Mouse (Mus musculus): ENCODE measurements around the gene Ano2. TPM values are rescaled to one million over a fixed set of nuclear protein-coding genes. Genes with fewer than 3 reads are reported as not detected.

Gene Ano2
- polyA plus RNA-seq, 1 experiment = not detected

DNA sequence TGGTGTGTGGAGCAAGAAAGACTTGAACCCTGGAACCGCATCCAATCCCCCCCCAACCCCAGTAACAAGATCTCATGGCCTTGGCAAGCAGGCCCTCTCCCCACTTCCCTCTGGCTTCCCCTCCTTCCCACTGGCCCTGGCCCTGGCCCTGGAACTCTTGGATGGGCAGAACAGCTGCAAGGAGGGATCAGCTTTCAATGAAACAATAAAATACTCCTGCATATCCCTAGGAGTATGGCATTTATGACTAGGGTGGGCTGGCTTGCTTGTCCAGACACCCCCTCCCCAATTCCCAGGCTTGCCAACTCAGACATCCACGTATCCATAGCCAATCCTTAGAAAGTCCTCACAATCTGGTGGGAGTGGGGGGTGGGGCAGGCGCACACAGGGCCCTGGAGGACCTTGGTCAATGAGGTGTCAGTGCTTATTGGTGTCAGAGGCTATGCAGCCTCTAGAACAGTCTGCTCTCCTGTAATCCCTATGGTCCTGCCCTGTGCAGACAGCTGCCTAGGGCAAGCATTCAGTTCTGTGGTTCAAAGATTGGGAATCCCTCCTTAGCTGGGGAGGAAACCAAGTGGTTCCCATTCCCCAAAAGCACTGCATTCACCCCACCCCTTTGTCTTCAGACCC lies 396.2 kb downstream of the Ano2 start:
- no peak overlapping the region for H3K4me2 ChIP-seq (ENCODE audit: low read depth)
- no peak for TF ChIP-seq MYOG (IDR thresholded peaks at IDR 0.05; ENCODE audit: control insufficient read depth in 1 of 3, insufficient read depth in 1 of 3, insufficient read length in 2 of 3, low read depth in 2 of 3)
- TF ChIP-seq REST (IDR thresholded peaks at IDR 0.05; ENCODE audit: insufficient read depth, insufficient read length) = no peak
- no peak for TF ChIP-seq MAX (IDR thresholded peaks at IDR 0.05; ENCODE audit: low read depth)
- TF ChIP-seq SRF (IDR thresholded peaks at IDR 0.05; ENCODE audit: control insufficient read depth, insufficient read length, low read depth) = no peak
- TF ChIP-seq CEBPB (IDR thresholded peaks at IDR 0.05; ENCODE audit: insufficient read depth, poor library complexity, severe bottlenecking) = no peak
- TF ChIP-seq TCF12 (IDR thresholded peaks at IDR 0.05; ENCODE audit: insufficient read depth, poor library complexity, severe bottlenecking) = no peak
- TF ChIP-seq USF1 (IDR thresholded peaks at IDR 0.05; ENCODE audit: low read depth) = no peak
- TF ChIP-seq TCF3 (IDR thresholded peaks at IDR 0.05; ENCODE audit: insufficient read length, low read depth) = no peak
- TF ChIP-seq POLR2A (IDR thresholded peaks at IDR 0.05; ENCODE audit: insufficient read length, low read depth) = no peak
- no peak for TF ChIP-seq POLR2AphosphoS2 (IDR thresholded peaks at IDR 0.05; ENCODE audit: insufficient read length, low read depth)
- TF ChIP-seq E2F4 (IDR thresholded peaks at IDR 0.05; ENCODE audit: insufficient read depth) = no peak
- no peak for TF ChIP-seq MYOD1 (IDR thresholded peaks at IDR 0.05; ENCODE audit: control insufficient read depth in 1 of 3, insufficient read length in 2 of 3, low read depth in 2 of 3)
- no peaks in the 10 kb centered on the region for H3K79me2 ChIP-seq (ENCODE audit: control insufficient read depth, insufficient read depth)
- H3K27me3 ChIP-seq (ENCODE audit: control insufficient read depth, insufficient read depth, insufficient read length) = no peaks in the 10 kb centered on the region
- H3ac ChIP-seq (ENCODE audit: control insufficient read depth, insufficient read length) = no peak overlapping the region
- H3K4me3 ChIP-seq = no peak overlapping the region
- no peaks in the 10 kb centered on the region for H3K36me3 ChIP-seq (ENCODE audit: control insufficient read depth, insufficient read depth)

DNA sequence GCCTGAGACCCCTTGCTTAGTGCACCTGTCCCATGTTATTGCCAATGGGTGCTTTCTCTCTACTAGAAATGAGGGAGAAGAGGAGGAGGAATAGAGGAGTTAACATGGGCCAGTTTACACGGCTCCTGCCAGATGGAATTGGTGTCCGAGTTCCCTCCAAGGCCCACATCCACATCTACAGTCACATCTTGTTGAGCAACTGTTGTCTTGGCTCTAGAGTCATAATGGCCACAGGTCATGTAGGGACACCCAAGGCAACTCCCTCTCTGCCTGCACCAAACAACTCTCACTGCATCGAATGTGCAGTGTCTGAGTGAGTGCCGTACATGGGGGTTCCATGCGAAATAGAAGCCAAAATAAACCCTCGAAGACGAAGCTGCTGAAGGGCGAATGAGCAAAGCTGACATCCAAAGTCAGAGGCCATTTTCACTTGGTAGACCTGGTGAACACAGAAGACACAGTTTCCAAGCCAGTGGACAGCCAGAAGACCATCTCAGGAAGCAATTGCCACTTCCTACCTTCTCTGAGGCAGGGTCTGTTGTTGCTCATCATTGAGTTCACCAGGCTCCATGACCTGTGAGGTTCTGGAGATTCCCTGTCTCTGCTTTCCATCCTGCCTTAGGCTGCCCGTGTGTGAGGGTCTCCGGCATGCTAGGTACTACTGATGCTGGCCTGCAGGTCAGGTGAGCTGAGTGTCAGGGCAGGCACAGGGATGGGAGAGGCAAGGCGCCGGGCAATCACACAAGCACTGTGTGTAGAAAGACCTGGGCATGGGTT lies 398.5 kb downstream of the Ano2 start:
- H3K79me2 ChIP-seq (ENCODE audit: control insufficient read depth, insufficient read depth) = no peaks in the 10 kb centered on the region
- no peaks in the 10 kb centered on the region for H3K36me3 ChIP-seq (ENCODE audit: control insufficient read depth, insufficient read depth)
- no peaks in the 10 kb centered on the region for H3K27me3 ChIP-seq (ENCODE audit: control insufficient read depth, insufficient read depth, insufficient read length)
- H3K4me2 ChIP-seq (ENCODE audit: low read depth) = no peak overlapping the region
- no peak overlapping the region for H3ac ChIP-seq (ENCODE audit: control insufficient read depth, insufficient read length)
- no peak overlapping the region for H3K4me3 ChIP-seq
- TF ChIP-seq TCF12 (IDR thresholded peaks at IDR 0.05; ENCODE audit: insufficient read depth, poor library complexity, severe bottlenecking) (no peak), MYOD1 (IDR thresholded peaks at IDR 0.05; ENCODE audit: control insufficient read depth in 1 of 3, insufficient read length in 2 of 3, low read depth in 2 of 3) (no peak), POLR2A (IDR thresholded peaks at IDR 0.05; ENCODE audit: insufficient read length, low read depth) (no peak), POLR2AphosphoS2 (IDR thresholded peaks at IDR 0.05; ENCODE audit: insufficient read length, low read depth) (no peak), USF1 (IDR thresholded peaks at IDR 0.05; ENCODE audit: low read depth) (no peak), E2F4 (IDR thresholded peaks at IDR 0.05; ENCODE audit: insufficient read depth) (no peak), MYOG (IDR thresholded peaks at IDR 0.05; ENCODE audit: control insufficient read depth in 1 of 3, insufficient read depth in 1 of 3, insufficient read length in 2 of 3, low read depth in 2 of 3) (no peak), SRF (IDR thresholded peaks at IDR 0.05; ENCODE audit: control insufficient read depth, insufficient read length, low read depth) (no peak), CEBPB (IDR thresholded peaks at IDR 0.05; ENCODE audit: insufficient read depth, poor library complexity, severe bottlenecking) (no peak)

Other genes with a start within 250 kb of the Ano2 start
- 216 TPM for gene Cd9, start 195.6 kb upstream of the Ano2 start, polyA plus RNA-seq (2012; fragmentation: generic; extraction: Trizol)
- gene Vwf, start 143.6 kb upstream of the Ano2 start, polyA plus RNA-seq (2012; fragmentation: generic; extraction: Trizol) = 1.2 TPM

All from myocyte (in vitro differentiated cells).